Comparison of ENCODE assay signal across 8 mouse cellular contexts in the genomic region with DNA sequence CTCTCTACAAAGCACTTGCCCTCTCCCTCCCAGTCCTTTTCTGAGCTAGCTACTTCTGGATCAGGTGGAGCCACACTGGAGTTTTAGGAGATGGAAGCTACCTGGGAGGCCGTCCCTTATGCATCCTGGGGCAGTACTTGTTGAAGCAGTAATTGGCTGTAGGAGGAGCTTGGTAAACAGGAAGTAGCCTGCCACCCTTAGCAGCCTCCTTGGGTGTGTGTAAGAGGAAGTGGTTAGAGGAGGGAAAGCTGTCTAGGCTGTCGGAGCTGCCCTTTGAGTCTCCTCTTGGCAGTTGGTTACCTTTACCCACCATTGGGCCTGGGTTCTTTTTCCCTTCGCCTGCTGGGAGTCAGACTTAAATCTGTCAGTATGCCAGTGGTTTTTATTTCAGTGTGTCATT. TPM values are rescaled to one million over a fixed set of nuclear protein-coding genes. Genes with fewer than 3 reads are reported as not detected.
A peak's percentile ranks its signal among the peaks of the same experiment; 100 is the strongest.
DNase-seq lines count a peak whose midpoint lies in the region; ATAC-seq and TF ChIP-seq lines count a peak whose summit lies in the region.

No protein-coding gene starts in this region.

- 43% methylated on average over 3 of the region's 3 CpGs for WGBS in hindbrain, embryonic 16.5 days

- no peaks in the 10 kb centered on the region for H3K27me3 ChIP-seq in megakaryocyte, embryonic 14.5 days (replicated peaks)
- no peaks in the 10 kb centered on the region for H3K27me3 ChIP-seq in hindbrain, embryonic 16.5 days (replicated peaks; ENCODE audit: control insufficient read depth, insufficient read depth, low read length)

- ATAC-seq in hindbrain, embryonic 16.5 days, result no peak

- H3K9me3 ChIP-seq in megakaryocyte, embryonic 14.5 days, result no peaks in the 10 kb centered on the region; the same call in 1 of the 2 replicates
- no peaks in the 10 kb centered on the region for H3K9me3 ChIP-seq in hindbrain, embryonic 16.5 days (ENCODE audit: control insufficient read depth, low read length)

- intact Hi-C loops in gastrocnemius, adult 2 months (cut with DNase I), result no loop called here

- peaks cover 88% of the 10 kb centered on the region for H3K4me1 ChIP-seq in megakaryocyte, embryonic 14.5 days
- peaks cover 9% of the 10 kb centered on the region for H3K4me1 ChIP-seq in hindbrain, embryonic 16.5 days (ENCODE audit: control insufficient read depth, insufficient read depth, low read depth, low read length)

- H3K36me3 ChIP-seq in megakaryocyte, embryonic 14.5 days (replicated peaks; ENCODE audit: low read length), result peaks cover 94% of the 10 kb centered on the region
- H3K36me3 ChIP-seq in hindbrain, embryonic 16.5 days (ENCODE audit: control insufficient read depth, insufficient read depth, low read length), result no peaks in the 10 kb centered on the region

- peak overlapping the region; percentile 56 for H3K27ac ChIP-seq in gastrocnemius, adult 2 months
- H3K27ac ChIP-seq in hindbrain, embryonic 16.5 days (ENCODE audit: low read depth, low read length), result no peak overlapping the region

- no peak for DNase-seq in gastrocnemius, adult 2 months
- no peak for DNase-seq in gastrocnemius, adult 8-10 months (ENCODE audit: low spot score in 2 of 2)
- DNase-seq in c-Kit-positive CD71-positive TER-119-positive erythroid progenitor cells, embryonic 14.5 days (ENCODE audit: low spot score), result peak; percentile 18
- peak; percentile 61 for DNase-seq in kidney, postnatal 10 days
- DNase-seq in thymus, postnatal 14 days, result peak; percentile 87
- no peak for DNase-seq in cerebellum, postnatal 14 days

- TF ChIP-seq CTCF in gastrocnemius, adult 2 months (IDR thresholded peaks at IDR 0.05), result no peak

- no peak overlapping the region for H3K9ac ChIP-seq in hindbrain, embryonic 16.5 days (ENCODE audit: low read depth, low read length)

- no peak overlapping the region for H3K4me3 ChIP-seq in gastrocnemius, adult 2 months
- H3K4me3 ChIP-seq in megakaryocyte, embryonic 14.5 days (replicated peaks), result peak overlapping the region; percentile 86
- no peak overlapping the region for H3K4me3 ChIP-seq in hindbrain, embryonic 16.5 days (ENCODE audit: low read length)

- no peak overlapping the region for H3K4me2 ChIP-seq in hindbrain, embryonic 16.5 days (ENCODE audit: low read length)

RNA-seq across cellular contexts. Expression of a gene that starts 59.0 kb away (rescaled TPM):
- 10 to 100 TPM; 52.2 to 85.3 TPM for total RNA-seq in gastrocnemius, adult 2 months (2021)
- 10 to 100 TPM; 60.8 to 70.6 (median 68.1) TPM for total RNA-seq in gastrocnemius, adult 8-10 months (2022)
- polyA plus RNA-seq in megakaryocyte, embryonic 14.5 days (2012; ENCODE audit: insufficient read depth, low replicate concordance), result 16.5 and 24.0 TPM in 2 replicates
- polyA plus RNA-seq in hindbrain, embryonic 16.5 days (2015; fragmentation: Nextera tagmentation; extraction: Ambion mirVana), result 24.0 and 25.1 TPM in 2 replicates

Comparison
In these comparisons a context has a peak if more than half of its experiments do, and no peak if none do; other contexts are left out.
1. DNase-seq: peak in c-Kit-positive CD71-positive TER-119-positive erythroid progenitor cells, embryonic 14.5 days (single experiment), kidney, postnatal 10 days (single experiment) and thymus, postnatal 14 days (single experiment); none in gastrocnemius, adult 2 months (single experiment), gastrocnemius, adult 8-10 months (0 of 2) and cerebellum, postnatal 14 days (0 of 2).